Mouse (Mus musculus): ENCODE measurements around the gene Eps8.

The Eps8 gene

DNA sequence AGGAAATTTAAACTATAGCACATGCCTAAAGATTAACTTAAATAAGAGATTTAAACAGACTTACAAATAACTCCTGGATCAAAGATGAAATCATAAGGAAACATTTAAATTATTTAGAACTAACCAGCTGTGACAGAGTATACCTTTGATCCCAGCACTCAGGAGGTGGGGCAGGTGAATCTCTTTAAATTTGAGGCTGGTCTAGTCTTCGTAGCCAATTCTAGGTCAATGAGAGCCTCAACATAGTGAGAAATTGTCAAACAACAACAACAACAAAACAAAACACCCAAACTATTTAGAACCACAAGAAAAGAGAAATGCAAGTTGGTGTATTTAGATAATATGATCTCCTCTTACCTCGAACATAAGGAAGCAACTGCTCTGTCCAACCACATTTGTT is at the start of gene Eps8:
Eps8 (minus strand) TSS at position 101 of the 400 bp plus-strand sequence.
- DNase-seq (ENCODE audit: low spot score in 2 of 2), result no peak

DNA sequence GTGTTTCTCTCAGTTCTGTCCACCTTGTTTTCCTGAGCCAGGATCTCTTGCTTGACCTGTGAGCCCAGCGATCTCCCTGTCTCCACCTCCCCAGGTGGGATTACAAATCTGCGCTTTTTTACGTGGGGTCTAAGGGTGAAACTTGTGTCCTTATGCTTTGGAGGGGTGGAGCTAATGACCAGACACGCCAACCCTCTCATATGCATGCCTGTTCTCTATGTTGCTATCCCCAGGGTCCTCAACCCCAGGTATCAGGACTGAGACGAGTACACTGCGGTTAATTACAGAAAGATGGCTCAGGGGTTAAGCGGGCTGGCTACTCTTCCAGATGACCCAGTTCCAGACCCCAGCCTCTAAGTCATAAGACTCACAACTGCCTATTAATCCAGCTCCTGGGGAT is 48.8 kb upstream of the Eps8 start:
- no peak for DNase-seq (ENCODE audit: low spot score in 2 of 2)

- no peak for DNase-seq (ENCODE audit: low spot score in 2 of 2)
Observed at GRCm38 (mm10) chr6:137702918-137703317, 48.2 kb upstream of the Eps8 start.

DNA sequence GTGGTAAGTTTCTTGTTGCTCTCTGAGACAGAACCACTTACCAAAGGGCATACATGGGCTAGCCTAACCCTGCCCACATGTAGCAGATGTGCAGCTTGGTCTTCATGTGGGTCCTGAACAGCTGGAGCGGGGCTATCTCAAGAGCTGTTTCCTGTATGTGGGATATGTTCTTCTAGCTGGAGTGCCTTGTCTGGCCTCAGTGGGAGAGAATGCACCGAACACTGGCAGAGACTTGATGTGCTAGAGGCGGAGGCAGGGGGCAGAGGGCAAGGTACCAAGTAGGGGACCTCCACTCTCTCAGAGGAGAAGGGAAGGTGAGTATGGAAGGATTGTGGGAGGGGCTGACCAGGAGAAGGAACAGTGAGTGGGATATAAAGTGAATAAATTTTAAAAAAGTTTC is 47.5 kb upstream of the Eps8 start:
- no peak for DNase-seq (ENCODE audit: low spot score in 2 of 2)

- DNase-seq (ENCODE audit: low spot score in 2 of 2), result no peak
Observed at GRCm38 (mm10) chr6:137699434-137699833, 44.8 kb upstream of the Eps8 start.

DNA sequence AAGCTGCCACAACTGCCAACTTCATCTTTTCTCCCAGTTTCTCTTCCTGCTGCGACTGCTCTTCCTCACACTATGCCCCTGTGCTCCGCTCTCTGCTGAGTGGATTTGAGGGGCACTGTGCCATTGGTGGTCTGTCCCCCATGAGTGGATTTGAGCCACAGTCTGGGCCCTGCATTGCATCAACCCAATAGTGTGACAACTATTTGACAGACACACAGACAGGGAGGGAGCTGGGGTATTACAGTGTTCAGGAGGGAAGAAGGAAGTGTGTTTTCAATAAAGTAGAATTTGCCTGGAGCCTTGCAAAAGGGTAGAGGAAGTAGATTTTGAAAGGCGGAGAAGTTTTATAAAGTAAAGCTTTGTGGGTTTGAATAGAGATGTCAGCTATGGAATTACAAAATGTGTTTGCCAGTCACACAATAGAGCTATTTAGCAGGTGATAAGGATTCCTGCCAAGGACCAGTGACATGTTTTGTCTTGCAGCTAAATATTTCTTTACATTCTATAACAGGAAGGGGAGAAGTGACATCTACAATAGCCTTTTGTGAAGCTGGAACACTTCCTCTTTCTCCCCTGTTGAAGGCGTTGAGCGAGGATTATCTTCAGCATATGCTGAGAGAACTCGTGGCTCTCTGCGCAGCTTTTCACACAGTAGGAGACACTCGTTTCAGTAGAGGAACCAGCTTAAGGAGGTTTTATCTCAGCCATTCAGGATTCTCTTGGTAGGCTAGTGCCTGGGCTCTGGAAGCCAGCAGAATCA is 41.9 kb upstream of the Eps8 start:
- DNase-seq (ENCODE audit: low spot score in 2 of 2), result no peak

DNA sequence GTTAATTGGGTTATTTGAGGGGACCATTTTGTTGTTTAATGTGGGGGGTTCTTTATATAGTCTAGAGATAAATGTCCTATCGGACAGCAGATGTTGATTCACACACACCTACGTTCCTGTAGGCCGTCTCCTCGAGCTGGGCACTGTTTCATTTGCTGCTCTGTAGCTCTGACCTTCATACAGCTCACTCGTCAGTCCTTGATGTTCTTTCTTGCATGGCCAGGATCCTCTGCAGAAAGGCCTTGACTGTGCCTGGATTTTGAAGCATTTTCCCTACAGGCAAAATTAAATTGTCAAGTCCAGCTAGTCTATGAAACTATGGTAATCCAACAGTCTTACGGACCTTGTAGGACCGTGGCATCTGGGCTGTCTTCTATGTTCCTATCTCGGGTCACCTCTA is 40.4 kb upstream of the Eps8 start:
- DNase-seq (ENCODE audit: low spot score in 2 of 2), result no peak

- DNase-seq (ENCODE audit: low spot score in 2 of 2), result no peak
Observed at GRCm38 (mm10) chr6:137694310-137694709, 39.6 kb upstream of the Eps8 start.

GRCm38 (mm10) chr6:137690550-137691119 is 36.0 kb upstream of the Eps8 start:
- no peak for DNase-seq (ENCODE audit: low spot score in 2 of 2)

DNA sequence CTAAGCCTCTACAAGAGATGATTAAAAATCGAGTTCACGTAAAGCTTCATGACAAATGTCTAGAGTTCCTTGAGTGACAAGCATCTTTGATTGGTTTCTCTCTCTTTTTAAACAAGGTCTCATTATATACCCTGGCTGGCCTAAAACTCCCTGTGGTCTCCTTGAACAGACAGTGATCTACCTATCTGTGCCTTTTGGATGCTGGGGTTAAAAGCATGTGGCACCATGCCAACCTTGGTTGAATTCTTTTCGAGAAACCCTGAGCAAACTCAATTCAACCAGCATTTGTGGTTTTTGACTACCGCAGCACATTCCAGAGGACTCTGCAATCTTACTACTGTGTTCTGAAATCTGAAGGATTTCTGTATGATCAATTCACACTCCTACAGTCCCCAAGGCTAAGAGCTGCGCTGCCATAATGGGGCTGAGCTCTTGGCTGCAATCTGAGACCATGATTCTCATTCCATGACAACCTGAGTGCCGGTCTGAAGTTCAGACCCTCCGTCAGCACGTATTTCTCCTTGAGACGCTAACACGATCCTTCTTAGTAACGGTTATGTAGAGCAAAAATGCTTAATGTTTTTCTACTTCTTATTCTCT is 33.9 kb upstream of the Eps8 start:
- no peak for DNase-seq (ENCODE audit: low spot score in 2 of 2)

DNA sequence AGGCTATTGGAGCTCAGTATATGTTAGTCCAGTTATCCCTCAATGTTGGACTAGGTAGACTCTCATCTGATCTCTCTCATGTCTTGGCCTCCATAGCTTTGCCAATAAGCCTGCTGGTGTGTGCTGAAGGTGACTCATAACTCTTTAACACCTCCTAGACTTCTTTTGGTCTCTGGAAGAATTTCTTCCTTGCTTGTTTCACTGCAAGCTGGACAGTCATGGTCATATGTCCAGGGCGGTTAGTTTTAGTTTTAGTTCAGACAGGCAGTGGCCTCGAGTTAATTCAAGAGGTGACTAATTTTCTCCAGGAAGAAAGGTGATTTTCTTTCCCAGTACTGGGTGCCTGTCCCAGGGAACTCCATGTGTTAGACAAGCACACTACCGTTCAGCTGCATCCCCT is 33.4 kb upstream of the Eps8 start:
- no peak for DNase-seq (ENCODE audit: low spot score in 2 of 2)

GRCm38 (mm10) chr6:137687667-137688066 is 33.0 kb upstream of the Eps8 start:
- DNase-seq (ENCODE audit: low spot score in 2 of 2), result no peak

DNA sequence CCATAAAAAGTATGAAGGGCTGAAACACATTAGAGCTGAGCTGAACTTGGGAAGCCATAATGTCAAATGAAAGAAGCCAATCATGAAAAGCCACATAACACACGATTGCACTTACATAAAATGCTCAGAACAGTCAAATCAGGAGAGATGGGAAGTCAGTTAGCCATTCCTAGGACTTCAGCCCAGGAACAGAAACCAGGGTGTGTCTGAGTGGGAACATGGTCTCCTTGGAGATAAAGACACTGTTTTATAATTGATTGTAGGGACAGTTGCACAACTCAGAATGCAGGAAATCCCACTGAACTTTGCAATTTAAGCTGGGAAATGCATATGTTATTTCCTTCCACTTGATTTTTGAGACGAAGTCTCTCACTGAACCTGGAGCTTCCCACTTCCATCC is 28.0 kb upstream of the Eps8 start:
- no peak for DNase-seq (ENCODE audit: low spot score in 2 of 2)

DNA sequence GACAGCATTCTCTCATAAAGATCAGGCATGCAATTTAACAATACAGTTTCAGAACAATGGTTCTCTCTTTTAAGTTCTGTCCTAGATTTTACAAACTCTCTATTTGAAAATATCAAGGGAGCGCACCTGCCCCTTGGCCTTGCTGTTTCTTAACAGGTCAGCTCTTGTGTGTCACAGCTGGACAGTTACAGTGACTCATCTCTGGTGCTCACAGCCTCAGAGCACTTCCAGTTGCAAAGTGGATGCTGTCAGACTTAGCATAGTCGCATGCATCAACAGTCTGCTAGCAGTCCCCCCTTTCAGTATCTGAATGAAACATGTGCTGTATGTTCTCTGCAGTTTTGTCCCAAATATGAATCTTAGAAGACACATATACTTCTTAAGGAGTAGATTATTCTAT is 26.3 kb upstream of the Eps8 start:
- no peak for DNase-seq (ENCODE audit: low spot score in 2 of 2)

DNA sequence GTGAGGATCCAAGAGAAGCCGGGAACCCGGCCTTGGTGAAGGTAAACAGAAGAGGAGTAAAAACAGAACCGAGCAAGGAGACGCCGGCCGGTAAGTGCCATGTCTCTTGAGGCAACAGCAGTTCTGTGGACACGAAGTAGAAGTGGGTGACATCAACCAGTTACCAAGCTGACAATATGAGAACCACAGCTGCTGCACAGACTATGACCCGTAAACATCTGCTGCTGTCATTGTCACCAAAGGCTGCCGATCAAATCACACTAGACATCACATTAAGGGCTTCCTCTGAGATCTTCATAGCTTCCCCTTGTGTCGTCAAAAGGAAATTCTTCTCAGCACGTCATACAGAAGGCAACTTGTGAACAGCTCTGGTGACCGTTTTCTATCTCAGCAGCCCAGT is 21.9 kb upstream of the Eps8 start:
- no peak for DNase-seq (ENCODE audit: low spot score in 2 of 2)

- DNase-seq (ENCODE audit: low spot score in 2 of 2), result no peak
Observed at GRCm38 (mm10) chr6:137675556-137675955, 20.9 kb upstream of the Eps8 start.

DNA sequence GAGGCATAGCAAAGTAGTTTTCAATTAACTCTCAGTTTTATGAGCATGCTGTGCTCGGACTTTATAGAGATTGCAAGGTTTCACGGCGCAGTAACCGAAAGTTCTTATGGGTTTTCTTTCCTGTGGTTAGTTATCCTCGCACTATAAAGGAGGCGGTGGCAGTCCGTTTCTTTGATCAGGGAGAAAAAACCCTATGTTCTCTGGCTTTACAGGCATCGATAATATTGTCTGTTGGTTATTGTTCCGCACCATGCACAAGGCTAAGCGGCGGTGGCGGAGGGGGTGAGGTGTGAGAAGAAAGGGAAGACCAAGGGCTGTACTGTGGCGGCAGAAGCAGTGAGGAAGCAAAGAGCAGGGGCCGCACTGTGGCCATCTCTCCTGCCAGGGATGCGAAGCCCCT is 18.6 kb upstream of the Eps8 start:
- no peak for DNase-seq (ENCODE audit: low spot score in 2 of 2)

GRCm38 (mm10) chr6:137671561-137671960 is 16.9 kb upstream of the Eps8 start:
- DNase-seq (ENCODE audit: low spot score in 2 of 2), result no peak

- no peak for DNase-seq (ENCODE audit: low spot score in 2 of 2)
Observed at GRCm38 (mm10) chr6:137670820-137671219, 16.1 kb upstream of the Eps8 start.

DNA sequence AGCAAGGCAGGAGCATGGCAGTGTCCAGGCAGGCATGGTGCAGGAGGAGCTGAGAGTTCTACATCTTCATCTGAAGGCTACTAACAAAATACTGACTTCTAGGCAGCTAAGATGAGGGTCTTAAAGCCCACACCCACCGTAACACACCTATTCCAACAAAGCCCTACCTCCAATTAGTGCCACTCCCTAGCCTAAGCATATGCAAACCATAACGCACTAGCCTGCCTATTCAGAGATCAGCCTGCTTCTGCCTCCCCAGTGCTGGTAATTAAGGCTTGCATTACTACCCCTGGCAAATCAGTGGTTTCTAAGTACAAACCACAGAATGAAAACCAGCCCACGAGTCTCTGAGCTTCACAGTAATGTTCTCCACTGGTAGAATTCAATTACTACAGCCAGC is 15.2 kb upstream of the Eps8 start:
- no peak for DNase-seq (ENCODE audit: low spot score in 2 of 2)

GRCm38 (mm10) chr6:137669433-137669832 is 14.8 kb upstream of the Eps8 start:
- no peak for DNase-seq (ENCODE audit: low spot score in 2 of 2)

DNA sequence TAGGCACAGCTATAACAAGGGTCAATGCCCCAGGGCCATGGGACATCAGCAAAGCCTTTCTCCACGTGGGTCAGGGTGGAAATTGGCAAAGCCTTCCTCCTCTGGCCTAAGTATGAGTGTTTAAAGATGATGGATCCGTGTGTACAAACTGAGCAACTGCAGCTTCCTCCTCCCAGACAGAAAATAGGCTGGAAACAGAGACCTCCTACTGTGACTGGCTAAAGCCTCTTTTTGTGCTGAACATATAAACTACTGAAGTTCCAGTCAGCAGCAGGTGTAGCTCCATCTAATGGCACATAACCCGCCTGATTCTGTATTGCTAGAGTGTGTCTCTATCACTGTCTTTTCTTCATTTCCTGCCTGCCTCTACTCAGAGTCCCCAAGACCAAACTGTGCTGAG is 13.7 kb upstream of the Eps8 start:
- DNase-seq (ENCODE audit: low spot score in 2 of 2), result no peak

- DNase-seq (ENCODE audit: low spot score in 2 of 2), result no peak
Observed at GRCm38 (mm10) chr6:137667665-137668064, 13.0 kb upstream of the Eps8 start.

Data from frontal cortex, postnatal 14 days (tissue).